Mouse (Mus musculus) B cell, adult 62 days (primary cell): ENCODE data around the gene Adm2. TPM values are rescaled to one million over a fixed set of nuclear protein-coding genes. Genes with fewer than 3 reads are reported as not detected.

Source experiments
- total RNA-seq: library from RNA; stranded (reverse); gene quantifications from 4 replicates; pipeline ENCODE4 v1.2.4, GENCODE M21; 2023

The Adm2 gene
- total RNA-seq: not detected in 4 replicates

GRCm38 (mm10) chr15:89322670-89323522 is at the start of gene Adm2:
Adm2 (plus strand) TSS chr15:89322720.

GRCm38 (mm10) chr15:89315190-89315731 is 7.3 kb upstream of the Adm2 start, which contains the start of gene Sbf1:
Sbf1 (minus strand) TSS chr15:89315311.

GRCm38 (mm10) chr15:89334271-89334670 is 11.8 kb downstream of the Adm2 start, which contains the start of gene Miox:
Miox (plus strand) TSS chr15:89334398.

GRCm38 (mm10) chr15:89355241-89356187 is 33.0 kb downstream of the Adm2 start, which contains the start of the genes Lmf2 and Ncaph2:
Lmf2 (minus strand) TSS chr15:89355659.
Ncaph2 (plus strand) TSS chr15:89355719.

GRCm38 (mm10) chr15:89373762-89374248 is 51.3 kb downstream of the Adm2 start, which contains the start of gene Sco2:
Sco2 (minus strand) TSS chr15:89373846.

Other genes starting within 250 kb of the Adm2 start
- gene Trabd, start 247.6 kb upstream of the Adm2 start, total RNA-seq: 50.2 to 57.3 TPM (median 52.9 TPM) in 4 replicates
- 23.2 to 26.5 TPM (median 23.9 TPM) in 4 replicates for gene Selenoo, start 233.6 kb upstream of the Adm2 start, total RNA-seq
- 55.4 to 58.7 TPM (median 55.8 TPM) in 4 replicates for gene Tubgcp6, start 199.6 kb upstream of the Adm2 start, total RNA-seq
- 83.7 to 94.1 TPM (median 89.5 TPM) in 4 replicates for gene Hdac10, start 194.0 kb upstream of the Adm2 start, total RNA-seq
- 14.5 to 18.8 TPM (median 16.9 TPM) in 4 replicates for gene Mapk12, start 182.0 kb upstream of the Adm2 start, total RNA-seq
- 73.3 to 78.7 TPM (median 77.4 TPM) in 4 replicates for gene Mapk11, start 173.1 kb upstream of the Adm2 start, total RNA-seq
- 9.1 to 12.3 TPM (median 11.3 TPM) in 4 replicates for gene Plxnb2, start 141.9 kb upstream of the Adm2 start, total RNA-seq
- gene Dennd6b, start 126.2 kb upstream of the Adm2 start, total RNA-seq: 29.9 to 37.7 TPM (median 32.6 TPM) in 4 replicates
- 53.3 to 62.4 TPM (median 58.4 TPM) in 4 replicates for gene Ppp6r2, start 111.2 kb upstream of the Adm2 start, total RNA-seq
- gene Sbf1, start 7.4 kb upstream of the Adm2 start, total RNA-seq: 238 to 267 TPM (median 247 TPM) in 4 replicates
- gene Miox, start 11.7 kb downstream of the Adm2 start, total RNA-seq: not detected in 4 replicates
- 38.4 to 46.3 TPM (median 41.9 TPM) in 4 replicates for gene Lmf2, start 32.9 kb downstream of the Adm2 start, total RNA-seq
- 121 to 132 TPM (median 123 TPM) in 4 replicates for gene Ncaph2, start 33.0 kb downstream of the Adm2 start, total RNA-seq
- 14.3 to 17.6 TPM (median 15.7 TPM) in 4 replicates for gene Sco2, start 51.1 kb downstream of the Adm2 start, total RNA-seq
- 0.50 to 1.0 TPM (median 0.87 TPM) in 4 replicates for gene Tymp, start 54.3 kb downstream of the Adm2 start, total RNA-seq
- not detected in 4 replicates for gene Odf3b, start 56.6 kb downstream of the Adm2 start, total RNA-seq
- not detected in 4 replicates for gene Klhdc7b, start 62.2 kb downstream of the Adm2 start, total RNA-seq
- gene Syce3, start 87.8 kb downstream of the Adm2 start, total RNA-seq: not detected in 4 replicates
- 7.6 to 14.5 TPM (median 12.0 TPM) in 4 replicates for gene Cpt1b, start 103.1 kb downstream of the Adm2 start, total RNA-seq
- 10.8 to 14.3 TPM (median 13.9 TPM) in 4 replicates for gene C730034F03Rik, start 106.9 kb downstream of the Adm2 start, total RNA-seq
- gene Gm44502, start 107.0 kb downstream of the Adm2 start, total RNA-seq: 0.72 TPM in 1 of 4 replicates, not detected in the others
- 289 to 340 TPM (median 320 TPM) in 4 replicates for gene Chkb, start 107.2 kb downstream of the Adm2 start, total RNA-seq
- 0.13 TPM in 1 of 4 replicates, not detected in the others for gene Mapk8ip2, start 131.2 kb downstream of the Adm2 start, total RNA-seq
- gene Arsa, start 154.7 kb downstream of the Adm2 start, total RNA-seq: 15.0 to 18.5 TPM (median 17.2 TPM) in 4 replicates
- not detected in 4 replicates for gene Shank3, start 176.9 kb downstream of the Adm2 start, total RNA-seq
- gene Acr, start 245.6 kb downstream of the Adm2 start, total RNA-seq: not detected in 4 replicates